Mouse (Mus musculus) ES-E14 (cell line): ENCODE measurements at regions not wholly inside any gene's neighbourhood (a gene's known extent, or its start where the extent isn't known, plus 50 kb on each side); places are given as distances from the start of the nearest gene placed in this dataset.

Experiments used
- DNase-seq: peaks from one replicate; pipeline ENCODE4 v3.0.0-alpha.2; 2013; ENCODE audit warnings: low read depth, low spot score
- H3K27ac ChIP-seq: 2 replicates; pipeline ENCODE4 v1.5.1; 2012; ENCODE audit warnings: low read depth, mild to moderate bottlenecking, low read length, moderate library complexity, mixed read lengths; ENCODE audit not compliant: poor library complexity, insufficient read depth, severe bottlenecking
- H3K36me3 ChIP-seq: 2 replicates; pipeline ENCODE4 v1.6.1; 2012; ENCODE audit warnings: mild to moderate bottlenecking, low read length, moderate library complexity, mixed read lengths; ENCODE audit not compliant: control insufficient read depth, poor library complexity, insufficient read depth, severe bottlenecking
- H3K4me1 ChIP-seq, 2 experiments: fragments of 150-350 bp in 1 of 2; sonication (generic) in 1 of 2; 2 replicates each; pipeline ENCODE4 v1.6.1; 2012; ENCODE audit warnings: low read length in 2 of 2, mild to moderate bottlenecking in 1 of 2, mixed read lengths in 1 of 2; ENCODE audit not compliant: control insufficient read depth in 2 of 2, insufficient read depth in 2 of 2, poor library complexity in 1 of 2
- H3K4me3 ChIP-seq, 2 experiments: fragments of 150-350 bp in 1 of 2; sonication (generic) in 1 of 2; 2 replicates each; pipeline ENCODE4 v1.5.1; 2012; ENCODE audit warnings: low read length in 2 of 2, low read depth in 1 of 2, mild to moderate bottlenecking in 1 of 2, mixed read lengths in 1 of 2; ENCODE audit not compliant: insufficient read depth in 1 of 2, poor library complexity in 1 of 2, severe bottlenecking in 1 of 2
- H3K9ac ChIP-seq: 2 replicates; pipeline ENCODE4 v1.6.1; 2012; ENCODE audit warnings: low read depth, mild to moderate bottlenecking, low read length, mixed read lengths; ENCODE audit not compliant: poor library complexity, insufficient read depth, severe bottlenecking
- H3K9me3 ChIP-seq: fragments of 150-350 bp; sonication (generic); 2 replicates; pipeline ENCODE4 v1.6.1; 2012; ENCODE audit warnings: low read depth, mild to moderate bottlenecking, low read length; ENCODE audit not compliant: control insufficient read depth, insufficient read depth
- CHD2 ChIP-seq: IDR thresholded peaks from 2 replicates; pipeline ENCODE4 v1.6.1; 2014; ENCODE audit warnings: mild to moderate bottlenecking, low read depth, low read length, inconsistent platforms
- HCFC1 ChIP-seq: IDR thresholded peaks from 2 replicates; pipeline ENCODE4 v1.6.1; 2012; ENCODE audit warnings: low read length, inconsistent platforms, borderline replicate concordance; ENCODE audit not compliant: insufficient read depth
- MAFK ChIP-seq: IDR thresholded peaks from 2 replicates; pipeline ENCODE4 v1.6.1; 2014; ENCODE audit warnings: mild to moderate bottlenecking, low read depth, low read length, inconsistent platforms; ENCODE audit not compliant: insufficient read depth
- ZC3H11A ChIP-seq: IDR thresholded peaks from 2 replicates; pipeline ENCODE4 v1.6.1; 2012; ENCODE audit warnings: low read depth, mild to moderate bottlenecking, inconsistent platforms, low read length, borderline replicate concordance
- ZNF384 ChIP-seq: IDR thresholded peaks from 2 replicates; pipeline ENCODE4 v1.6.1; 2012; ENCODE audit warnings: low read depth, low read length, inconsistent platforms
- in situ Hi-C, 2 experiments: fragments of 600-800 bp; cut with MboI; formaldehyde crosslinking; loops; one replicate each; pipeline ENCODE4 v1.15.1; 2025; ENCODE audit warnings: low sequenced_read_pairs in 2 of 2, inconsistent platforms in 1 of 2; ENCODE audit not compliant: unreplicated experiment in 2 of 2

- H3K36me3 ChIP-seq = no peaks in the 10 kb centered on the region
- H3K9me3 ChIP-seq = no peaks in the 10 kb centered on the region
- no peak overlapping the region for H3K9ac ChIP-seq
- in situ Hi-C loops = no loop called here
- no peak overlapping the region for H3K27ac ChIP-seq
- no peaks in the 10 kb centered on the region for H3K4me1 ChIP-seq
- H3K4me3 ChIP-seq = no peak overlapping the region
- TF ChIP-seq ZC3H11A (no peak), ZNF384 (no peak), CHD2 (no peak), MAFK (no peak), HCFC1 (no peak)
- DNase-seq = no peak
These were observed 58.9 kb upstream of the Smim23 start for GRCm38 (mm10) chr11:32883062-32883852.

- H3K4me1 ChIP-seq = peaks cover 0 to 2% of the 10 kb centered on the region in 2 experiments; a peak in 1 of 4 replicates
- H3K9me3 ChIP-seq = no peaks in the 10 kb centered on the region
- H3K27ac ChIP-seq = no peak overlapping the region
- no peak for TF ChIP-seq CHD2
- no peak for TF ChIP-seq HCFC1
- no peak for TF ChIP-seq MAFK
- TF ChIP-seq ZC3H11A = 0 out of 2 replicates have a peak, but pooled peaks have one; percentile 20
- TF ChIP-seq ZNF384 = no peak
- H3K4me3 ChIP-seq = no peak overlapping the region
- H3K36me3 ChIP-seq = no peaks in the 10 kb centered on the region
- no peak for DNase-seq
- in situ Hi-C loops = no loop called here
- no peak overlapping the region for H3K9ac ChIP-seq
These were observed 54.6 kb upstream of the Smim23 start for GRCm38 (mm10) chr11:32878967-32879366.
